Mouse (Mus musculus) activated CD4-positive, CD25-positive, alpha-beta regulatory T cell, adult 4 months (primary cell): ENCODE measurements at regions not wholly inside any gene's neighbourhood (a gene's known extent, or its start where the extent isn't known, plus 50 kb on each side); places are given as distances from the start of the nearest gene placed in this dataset.
A peak's percentile ranks its signal among the peaks of the same experiment; 100 is the strongest.

Experiments
- ATAC-seq: one replicate; pipeline ENCODE4 v1.8.0; 2017

DNA sequence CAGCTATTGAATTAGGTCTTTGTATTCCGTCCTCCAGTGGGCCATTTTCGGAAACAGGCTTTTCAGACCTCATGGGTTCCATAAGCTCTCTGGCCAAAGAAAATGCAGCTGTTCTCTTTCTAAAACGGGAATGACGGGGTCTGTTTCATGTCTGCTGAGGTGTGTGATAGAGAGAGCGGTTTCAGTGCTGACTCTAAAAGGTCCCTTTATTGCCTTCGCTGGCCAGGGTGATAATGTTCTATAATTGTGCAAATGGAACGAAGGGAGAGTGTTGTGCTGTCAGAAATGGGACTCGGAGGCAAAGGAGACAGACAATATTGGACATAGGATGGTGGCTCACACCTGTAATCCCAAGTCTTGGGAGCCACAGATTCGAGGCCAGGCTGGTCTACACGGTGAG is 53.5 kb upstream of the Osbpl8 start:
- ATAC-seq, result no peak

DNA sequence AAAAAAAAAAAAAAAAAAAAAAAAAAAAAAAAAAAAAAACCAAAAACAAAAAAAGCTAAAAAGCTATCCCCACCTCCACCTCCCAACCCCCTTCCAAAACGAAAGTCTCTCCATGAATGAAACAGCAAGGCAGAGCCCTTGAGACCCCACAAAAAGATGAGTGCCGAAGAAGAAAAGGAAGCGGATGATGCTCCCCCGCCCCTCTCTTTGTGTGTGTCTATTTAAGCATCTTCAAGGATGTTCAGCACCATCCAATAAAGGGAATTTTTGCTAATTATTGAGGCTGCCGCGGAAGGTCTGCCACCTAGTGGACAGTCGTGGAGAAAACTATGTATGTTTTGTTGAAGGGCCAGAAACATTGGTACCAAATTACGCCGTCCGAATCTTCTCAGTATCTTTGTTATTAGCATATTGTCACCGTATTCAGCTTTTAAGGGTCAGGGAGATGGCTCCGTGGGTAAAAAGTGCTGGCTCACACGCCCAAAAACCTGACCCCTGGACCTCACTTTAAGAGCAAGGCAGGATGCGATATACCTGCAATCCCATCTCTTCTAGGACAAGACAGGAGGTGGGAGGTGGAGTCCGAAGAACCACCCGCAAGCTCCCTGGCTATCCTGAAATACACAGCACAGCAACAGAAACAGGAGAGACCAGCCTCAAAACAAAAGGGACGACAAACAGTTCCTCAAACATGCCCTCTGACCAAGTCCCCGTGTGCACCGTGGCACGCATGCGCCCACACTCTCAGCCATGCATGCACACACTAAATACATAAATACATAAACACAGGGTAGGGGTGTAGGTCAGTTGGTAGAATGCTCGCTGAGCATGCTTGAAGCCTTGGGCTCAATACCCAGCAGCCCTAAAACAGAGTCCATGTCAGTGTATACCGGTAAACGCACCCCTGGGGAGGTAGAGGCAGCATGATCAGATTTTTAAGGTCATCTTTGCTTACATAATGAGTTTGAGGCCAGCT is 55.6 kb upstream of the Osbpl8 start:
- ATAC-seq, result peak; percentile 62

DNA sequence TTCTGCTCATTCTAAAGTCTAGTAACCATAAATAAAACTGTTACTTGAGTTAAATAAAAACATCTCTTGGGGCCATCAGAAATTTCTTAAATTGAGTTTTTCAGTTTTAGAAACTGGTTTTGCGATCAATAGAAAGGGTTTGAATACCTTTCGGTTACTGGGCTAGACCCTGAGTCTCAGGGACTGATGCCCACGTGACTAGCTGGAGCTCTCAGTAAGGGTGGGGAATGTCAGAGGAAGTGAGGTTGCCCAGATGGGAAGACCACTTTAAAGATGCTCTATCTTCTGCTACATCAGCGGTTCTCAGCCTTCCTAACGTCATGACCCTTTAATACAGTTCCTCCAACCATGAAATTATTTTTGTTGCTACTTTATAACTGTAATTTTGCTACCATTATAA is 56.7 kb upstream of the Osbpl8 start:
- no peak for ATAC-seq

DNA sequence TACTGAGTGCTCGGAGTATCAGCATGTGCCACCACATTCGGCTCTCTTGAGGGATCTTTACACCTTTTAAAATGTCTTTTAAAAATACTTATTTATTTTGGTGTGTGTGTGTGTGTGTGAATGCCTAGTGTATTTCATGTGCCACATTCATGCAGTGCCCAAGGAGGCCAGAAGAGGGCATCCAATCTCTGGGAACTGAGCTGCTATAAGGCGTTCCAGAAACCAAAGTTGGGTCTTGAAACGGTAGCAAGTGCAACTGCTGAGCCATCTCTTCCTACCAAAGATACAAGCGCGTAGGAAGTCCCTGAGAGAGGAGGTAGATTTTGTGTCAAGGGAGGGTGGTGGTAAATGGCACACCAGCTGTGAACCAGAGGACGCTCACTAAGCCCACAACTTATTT is 57.2 kb upstream of the Osbpl8 start:
- ATAC-seq, result peak; percentile 70

DNA sequence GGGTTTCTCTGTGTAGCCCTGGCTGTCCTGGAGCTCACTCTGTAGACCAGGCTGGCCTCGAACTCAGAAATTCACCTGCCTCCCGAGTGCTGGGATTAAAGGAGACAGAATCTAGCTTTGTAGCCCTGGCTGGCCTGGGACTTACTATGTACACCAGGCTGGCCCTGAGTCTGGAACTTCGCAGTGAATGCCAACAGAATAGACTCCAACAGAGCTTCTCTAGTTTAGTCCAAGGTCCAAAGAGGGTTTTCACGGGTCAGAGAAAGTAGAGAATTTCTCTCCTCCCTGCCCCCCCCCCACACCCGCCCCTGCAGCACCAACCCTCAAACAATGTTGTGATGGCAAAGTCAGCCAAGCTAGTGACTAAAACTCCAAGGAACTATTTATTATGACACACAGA is 58.1 kb upstream of the Osbpl8 start:
- no peak for ATAC-seq

DNA sequence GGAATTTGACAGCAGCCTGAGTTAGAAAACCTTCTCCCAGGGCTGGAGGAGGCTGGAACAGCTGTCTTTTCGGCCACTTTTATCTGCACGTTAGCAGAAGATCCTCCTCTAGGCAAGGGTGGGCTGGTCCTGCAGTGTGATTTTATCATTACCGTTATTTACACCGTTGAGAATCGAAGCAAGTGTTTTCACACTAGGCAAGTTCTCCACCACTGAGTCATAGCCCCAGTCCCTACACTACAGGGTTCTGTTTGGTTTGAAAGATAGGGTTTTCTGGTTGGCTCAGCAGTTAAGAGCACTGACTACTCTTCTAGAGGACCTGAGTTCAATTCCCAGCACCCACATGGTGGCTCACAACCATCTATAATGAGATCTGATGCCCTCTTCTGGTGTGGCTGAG is 58.9 kb upstream of the Osbpl8 start:
- ATAC-seq, result no peak

DNA sequence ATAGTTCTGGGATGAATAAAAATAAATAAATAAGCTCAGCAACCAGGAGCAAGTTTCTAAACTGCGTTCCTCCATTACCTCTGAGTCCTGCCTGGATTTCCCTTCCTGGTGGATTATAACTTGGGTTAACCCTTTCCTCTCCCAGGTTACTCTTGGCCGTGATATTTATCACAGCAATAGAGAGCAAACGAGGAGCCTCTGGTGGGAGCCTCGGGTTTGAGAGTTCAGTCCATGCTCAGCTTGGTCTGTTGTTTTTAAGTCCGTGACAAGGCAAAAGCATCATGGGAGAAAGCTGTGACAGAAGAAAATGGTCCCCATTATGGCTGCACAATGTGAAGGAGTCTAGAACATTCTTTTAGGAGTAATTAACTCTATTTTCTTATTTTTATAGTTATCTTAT is 61.0 kb upstream of the Osbpl8 start:
- no peak for ATAC-seq

DNA sequence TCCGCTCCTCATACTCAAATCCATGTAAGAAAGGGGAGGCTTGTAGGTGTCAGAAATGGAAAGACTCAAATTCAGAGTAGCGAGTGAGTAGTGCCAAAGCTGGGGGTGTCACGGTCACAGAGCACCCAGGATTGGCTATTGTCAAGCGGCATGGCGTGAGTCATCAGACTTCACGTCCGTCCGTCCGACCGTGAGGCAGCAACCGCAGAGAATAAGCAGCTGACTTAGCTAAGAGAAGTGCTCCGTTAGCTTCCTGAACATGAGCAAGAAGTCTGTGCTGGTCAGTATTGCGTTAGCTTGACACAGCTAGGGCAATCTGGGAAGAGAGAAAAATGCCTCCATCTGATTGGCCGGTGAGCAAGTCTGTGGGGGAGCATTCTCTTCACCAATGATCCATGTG is 61.5 kb upstream of the Osbpl8 start:
- peak; percentile 48 for ATAC-seq

DNA sequence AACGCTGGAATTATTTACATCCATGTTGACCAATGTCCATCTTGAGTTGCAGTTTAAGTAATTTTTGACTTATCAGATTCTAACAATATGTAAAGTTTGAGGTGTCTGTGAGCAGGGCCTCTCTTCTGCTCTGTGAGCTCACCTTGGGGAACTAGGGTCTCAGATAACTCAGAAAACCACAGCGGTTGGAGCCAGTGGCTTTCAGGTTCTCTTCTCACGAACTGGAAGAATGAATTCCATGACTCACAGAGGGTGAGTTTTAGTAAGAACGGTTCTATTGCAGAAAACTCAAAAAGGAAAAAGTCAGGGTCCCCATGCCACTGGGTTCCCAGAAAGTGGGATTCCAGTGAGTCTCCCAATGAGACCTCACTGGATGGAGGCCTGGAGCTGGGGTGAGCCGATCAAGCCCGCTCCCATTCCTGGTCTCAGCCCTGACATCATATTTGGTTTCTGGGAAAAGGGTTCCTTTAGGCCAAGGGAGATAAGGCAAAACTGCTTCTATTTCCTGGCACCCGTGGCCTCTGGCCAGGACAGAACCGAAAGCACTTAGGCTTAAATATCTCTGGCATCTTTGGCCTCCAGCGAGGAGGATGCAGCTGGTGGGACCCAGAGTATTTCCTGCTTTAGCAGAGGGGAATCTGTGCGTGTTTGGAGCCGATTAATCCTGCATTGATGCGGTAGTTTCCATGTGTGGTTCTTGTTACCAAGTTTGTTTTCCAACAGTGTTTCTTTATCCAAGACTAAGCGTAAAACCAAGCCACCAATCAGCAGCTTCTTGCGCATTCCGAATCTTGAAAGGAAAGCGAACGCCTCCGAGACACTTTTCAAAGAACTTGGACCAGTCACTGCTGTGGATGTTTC is 62.4 kb upstream of the Osbpl8 start:
- ATAC-seq, result no peak

DNA sequence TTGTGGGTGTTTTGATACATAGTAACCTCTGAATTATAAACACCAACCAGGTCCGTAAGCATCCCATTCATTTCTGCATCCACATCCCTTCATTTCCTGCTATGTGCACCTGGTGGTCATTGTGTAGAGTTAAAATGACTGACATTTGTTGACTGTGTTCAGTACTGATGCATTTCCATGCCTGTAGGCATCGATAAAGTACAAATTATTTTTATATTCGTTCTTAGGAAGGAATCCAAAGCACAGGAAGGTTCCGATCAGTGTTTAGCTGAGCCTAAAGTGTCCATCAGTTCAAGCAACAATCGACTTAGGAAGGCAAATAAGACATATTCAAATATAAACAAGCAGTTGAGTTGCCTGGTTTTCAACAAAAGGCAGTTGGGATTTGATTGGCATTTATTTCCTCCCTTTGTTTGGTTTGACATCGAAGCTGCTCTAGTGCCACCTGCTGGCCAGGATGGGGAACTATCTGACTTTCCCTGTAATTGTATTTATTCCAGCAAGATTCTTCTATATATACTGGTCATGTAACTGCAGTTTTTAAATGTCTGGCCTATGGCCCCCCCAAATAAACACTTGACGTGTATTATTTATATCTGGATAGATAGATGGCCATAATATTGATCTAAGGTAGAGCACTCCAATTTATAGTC is 64.6 kb upstream of the Osbpl8 start:
- peak; percentile 54 for ATAC-seq

DNA sequence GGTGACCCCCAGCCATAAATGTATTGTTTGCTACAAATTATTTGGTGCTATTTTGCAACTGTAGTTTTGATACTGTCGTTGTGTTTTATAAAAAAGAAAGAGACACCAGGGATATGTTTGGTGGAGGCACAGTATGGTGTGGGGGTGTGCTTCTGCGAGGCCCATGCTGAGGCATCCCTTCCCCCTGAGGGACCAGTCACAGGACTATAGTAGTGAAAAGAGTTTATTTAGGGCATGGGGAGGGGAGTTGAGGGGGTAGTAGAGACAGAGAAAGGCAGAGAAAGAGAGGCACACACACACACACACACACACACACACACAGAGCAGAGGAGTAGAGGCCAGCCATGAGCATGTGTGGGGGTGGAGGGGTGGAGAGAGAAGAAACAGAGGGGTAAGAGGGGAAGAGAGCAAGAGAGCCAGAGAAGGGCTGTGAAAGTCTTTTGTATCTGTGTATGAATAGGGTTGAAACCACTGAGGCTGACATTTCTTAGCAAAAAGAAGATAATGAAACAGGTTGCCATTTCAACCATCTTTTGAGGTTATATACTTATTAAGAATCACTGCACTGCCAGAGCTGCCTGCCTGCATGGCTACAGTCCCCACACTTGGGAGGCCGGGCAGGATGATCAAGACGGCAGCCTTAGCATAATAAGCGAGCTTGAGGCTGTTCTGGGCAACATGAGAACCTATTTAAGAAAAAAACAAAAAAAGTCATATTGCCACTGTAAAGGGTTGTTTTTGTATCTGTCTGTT is 65.3 kb upstream of the Osbpl8 start:
- no peak for ATAC-seq

DNA sequence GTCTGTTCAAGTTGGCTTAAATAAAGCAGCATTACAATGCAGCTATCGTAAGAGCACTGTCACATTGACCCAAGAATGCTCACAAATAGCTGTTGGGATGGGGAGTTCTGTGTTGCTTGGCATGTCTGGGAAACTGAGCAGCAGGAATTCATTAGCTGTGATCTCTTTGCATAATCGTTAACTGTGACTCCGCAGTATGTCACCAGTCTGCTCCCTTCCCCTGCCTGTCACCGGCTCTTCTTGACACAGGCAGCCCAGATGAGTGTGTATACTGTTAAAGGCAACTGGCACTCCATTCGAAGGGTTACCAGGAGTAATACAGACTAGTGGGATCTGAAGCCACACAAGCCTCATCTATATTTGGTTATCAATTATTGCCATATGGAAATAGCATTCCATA is 67.3 kb upstream of the Osbpl8 start:
- no peak for ATAC-seq

DNA sequence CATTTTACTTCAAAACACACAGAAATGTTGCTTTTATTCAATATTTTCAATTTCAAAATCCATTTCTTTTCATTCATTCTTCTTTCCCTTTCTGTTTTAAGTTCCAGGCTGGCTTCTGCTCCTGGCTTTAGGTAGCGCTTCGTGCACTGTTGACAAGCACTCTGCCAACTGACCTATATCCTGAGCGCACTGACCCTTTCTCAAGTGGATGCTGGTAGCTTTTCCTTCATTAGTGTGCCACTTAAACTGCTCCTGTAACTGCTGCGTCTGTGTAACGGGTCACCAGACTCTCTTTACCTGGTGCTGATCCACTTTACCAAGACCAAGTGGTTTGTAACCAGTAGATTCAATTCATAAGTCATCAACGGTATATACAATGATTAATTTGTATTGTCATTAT is 67.7 kb upstream of the Osbpl8 start:
- ATAC-seq, result no peak

DNA sequence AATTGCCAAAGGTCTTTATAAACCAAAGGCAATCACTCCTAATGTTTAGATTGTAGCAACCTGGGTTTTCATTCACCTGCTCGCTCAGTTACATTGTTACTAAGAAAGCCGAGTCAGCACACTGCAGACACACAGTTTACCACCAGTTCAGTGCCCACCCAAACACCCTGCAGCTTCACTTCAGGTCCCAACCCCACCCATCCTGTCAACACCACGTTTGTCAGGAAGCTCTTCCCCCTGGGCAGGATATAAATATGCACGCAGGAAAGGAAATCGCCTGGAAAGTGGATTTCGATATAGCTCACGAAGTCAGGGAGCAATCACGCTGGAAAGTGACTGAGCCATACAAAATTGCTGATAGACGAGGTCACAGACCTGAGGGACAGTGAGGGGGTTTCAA is 70.1 kb upstream of the Osbpl8 start:
- no peak for ATAC-seq

DNA sequence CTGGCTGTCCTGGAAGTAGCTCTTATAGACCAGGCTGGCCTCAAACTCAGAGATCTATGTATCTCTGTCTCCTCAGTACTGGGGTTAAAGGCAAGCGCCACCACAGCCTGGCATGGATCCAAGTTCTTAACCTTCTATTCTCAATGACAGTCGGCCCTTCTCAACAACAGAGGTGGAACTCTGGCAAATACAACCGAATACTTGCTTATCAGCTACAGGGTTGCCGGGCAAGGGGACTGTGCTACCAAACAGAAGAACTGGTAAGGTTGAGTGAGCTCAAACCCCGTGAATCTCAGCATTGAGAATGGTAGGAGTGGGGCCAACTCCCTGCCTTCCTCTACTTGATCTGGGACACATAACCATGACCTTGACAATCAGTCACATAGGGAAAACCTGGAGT is 75.2 kb upstream of the Osbpl8 start:
- ATAC-seq, result no peak

DNA sequence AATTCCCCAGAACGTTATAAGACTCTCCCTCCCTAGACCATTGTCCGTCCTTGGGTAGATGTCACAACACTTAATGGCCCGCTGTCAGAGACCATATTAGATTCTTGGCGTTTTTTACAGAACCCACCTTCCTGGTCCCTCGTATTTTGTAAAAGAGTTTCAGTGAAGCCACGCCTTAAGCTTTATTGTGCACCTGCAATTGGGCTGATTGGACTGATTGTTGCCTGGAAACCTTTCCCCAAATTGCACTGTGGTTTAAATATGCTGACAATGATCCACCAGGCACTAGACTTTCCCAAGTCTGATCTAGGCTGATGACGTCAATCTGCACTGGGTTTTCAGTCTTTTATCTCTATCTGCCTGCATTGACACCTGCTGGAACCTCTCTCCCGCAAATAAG is 75.6 kb upstream of the Zdhhc17 start:
- ATAC-seq, result no peak

DNA sequence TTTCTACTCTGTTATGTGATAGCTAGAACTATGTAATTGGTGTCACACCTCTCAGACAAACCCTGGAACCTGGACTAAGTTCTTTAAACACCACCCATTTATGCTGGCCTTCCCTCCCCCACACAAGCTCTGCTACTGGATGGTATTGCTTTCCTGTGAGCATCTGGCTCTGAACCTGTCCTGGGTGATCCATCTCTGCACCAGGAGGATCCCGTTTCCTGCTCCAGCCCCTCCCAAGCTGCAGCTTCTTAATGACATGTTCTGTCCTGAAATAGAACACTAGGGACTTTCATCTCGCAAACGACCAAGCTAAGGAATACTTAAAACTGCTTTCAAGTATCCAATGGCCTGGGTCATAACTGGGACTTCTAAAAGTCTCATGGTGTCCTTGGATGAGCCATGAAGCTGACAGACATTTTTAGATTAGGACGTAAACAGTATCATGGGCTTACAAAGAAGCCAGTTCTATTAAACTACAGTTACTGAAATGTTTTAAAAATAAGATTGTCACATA is 74.4 kb upstream of the Zdhhc17 start:
- no peak for ATAC-seq

DNA sequence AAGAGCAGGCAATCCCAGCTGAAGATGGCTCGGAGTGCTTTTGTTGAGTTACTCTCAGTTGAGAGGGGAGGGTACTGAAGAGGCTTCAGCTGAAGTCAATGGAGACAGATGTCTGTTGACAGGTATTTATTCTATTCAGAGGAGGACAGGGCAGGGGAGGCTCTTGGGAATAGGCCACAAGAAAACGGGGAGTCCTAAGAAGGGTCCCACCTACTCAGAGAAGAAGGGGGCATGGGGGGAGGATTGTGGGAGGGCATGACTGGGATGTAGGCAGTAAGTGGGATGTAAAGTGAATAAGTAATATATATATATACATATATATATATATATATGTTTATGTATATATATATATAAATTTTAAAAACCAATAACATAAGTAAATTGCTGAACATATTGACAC is 73.9 kb upstream of the Zdhhc17 start:
- no peak for ATAC-seq

DNA sequence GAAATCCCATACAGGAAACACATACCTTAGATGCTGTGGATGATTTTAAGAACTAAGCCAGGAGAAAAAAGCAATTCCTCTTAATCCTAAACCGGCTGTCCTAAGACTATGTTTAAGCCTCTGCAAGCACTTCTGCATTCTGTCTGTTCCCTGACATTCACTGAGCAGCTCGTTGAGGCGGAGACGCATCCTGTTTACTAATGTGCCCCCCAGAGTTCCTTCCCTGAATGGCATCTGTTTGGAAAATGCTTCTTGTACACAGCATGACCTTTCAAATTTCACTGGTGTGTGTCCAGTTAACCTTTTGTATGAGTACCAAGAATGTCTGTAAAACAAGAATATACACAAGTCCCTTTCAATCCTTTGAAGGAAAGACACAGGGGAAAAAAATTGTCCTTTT is 73.4 kb upstream of the Zdhhc17 start:
- no peak for ATAC-seq

DNA sequence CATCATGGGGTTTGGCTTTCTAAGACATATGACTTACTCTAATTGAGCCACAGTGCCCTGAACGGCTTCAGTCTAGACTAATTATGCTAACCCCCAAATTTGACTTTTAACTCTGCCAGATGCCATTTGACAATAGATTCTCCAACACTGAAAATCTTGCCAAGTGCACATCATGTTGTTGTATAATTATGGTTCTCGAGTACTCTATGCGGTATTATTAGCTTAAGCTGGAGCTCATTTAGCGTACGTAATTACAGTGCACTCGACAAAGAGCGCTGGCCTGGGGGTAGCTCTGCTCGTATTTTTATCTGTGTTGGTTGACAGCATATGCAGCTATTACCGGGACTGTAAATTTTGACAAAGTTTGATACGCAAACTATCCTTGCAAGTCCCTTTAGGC is 70.4 kb upstream of the Zdhhc17 start:
- ATAC-seq, result no peak

DNA sequence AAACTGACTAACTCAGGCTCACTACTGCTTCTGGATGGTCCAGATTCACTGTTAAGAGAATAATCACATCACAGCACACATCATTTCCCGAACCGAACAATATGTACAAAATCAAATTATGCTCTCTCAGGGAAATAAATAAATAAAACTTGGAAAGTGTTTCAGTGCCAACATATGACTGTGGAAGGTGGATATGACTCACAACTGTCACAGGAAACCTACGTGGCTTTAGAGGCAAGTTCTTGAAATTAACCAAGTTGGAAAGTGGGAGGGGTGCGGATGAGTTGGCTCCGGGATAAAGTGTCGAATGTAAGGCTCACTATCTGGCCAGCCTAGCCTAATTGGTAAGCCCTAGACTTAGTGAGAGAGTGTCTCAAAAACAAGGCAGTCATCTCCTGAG is 69.1 kb upstream of the Zdhhc17 start:
- ATAC-seq, result no peak

DNA sequence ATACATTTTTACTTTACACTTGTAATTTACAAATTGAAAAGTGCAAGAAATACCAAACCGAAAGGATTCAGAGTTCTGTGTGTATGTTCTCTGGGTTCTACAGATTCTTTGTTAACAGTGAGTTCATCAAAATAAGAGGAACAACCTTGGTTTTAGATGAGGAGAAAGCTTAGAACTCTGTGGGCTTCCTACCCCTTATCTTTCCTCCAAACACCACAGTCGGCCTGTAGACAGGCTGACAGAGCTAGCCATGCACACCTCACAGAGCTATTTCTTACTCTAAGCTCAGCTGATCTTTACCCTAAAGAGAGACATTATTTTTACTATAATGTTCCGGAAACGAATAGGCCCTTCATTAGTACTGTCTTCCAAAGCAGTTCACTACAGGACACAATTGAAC is 67.7 kb upstream of the Zdhhc17 start:
- ATAC-seq, result no peak
